In the genomic region with DNA sequence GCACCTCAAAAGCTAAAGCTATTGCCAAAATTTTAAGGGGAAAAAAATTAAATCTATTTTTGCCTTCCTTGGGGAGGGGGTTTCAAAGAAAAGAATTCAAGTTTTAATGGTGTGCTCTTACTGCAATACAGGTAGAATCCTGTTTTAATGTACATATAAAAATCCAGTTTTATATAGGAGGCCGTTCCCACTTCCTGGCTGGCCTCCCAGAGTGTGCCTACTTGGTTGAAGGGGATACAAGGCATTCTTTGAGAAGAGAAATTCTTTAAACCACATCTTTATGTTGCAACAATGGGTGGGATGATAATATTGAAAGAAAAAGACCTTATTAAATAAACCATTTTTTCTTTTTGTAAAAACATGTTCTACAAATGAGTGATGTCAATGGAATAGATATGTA, we compare ENCODE assay signal across 7 mouse cellular contexts. TPM values are rescaled to one million over a fixed set of nuclear protein-coding genes. Genes with fewer than 3 reads are reported as not detected.
DNase-seq lines count a peak whose midpoint lies in the region; ATAC-seq and TF ChIP-seq lines count a peak whose summit lies in the region.

No protein-coding gene starts in this region.

- TF ChIP-seq CTCF in lung, embryonic 14.5 days (IDR thresholded peaks at IDR 0.05; ENCODE audit: low read depth): no peak

- H3K36me3 ChIP-seq in lung, embryonic 14.5 days (ENCODE audit: insufficient read depth): no peaks in the 10 kb centered on the region
- no peaks in the 10 kb centered on the region for H3K36me3 ChIP-seq in forebrain, embryonic 11.5 days (ENCODE audit: control insufficient read depth, insufficient read depth, low read length)
- no peaks in the 10 kb centered on the region for H3K36me3 ChIP-seq in limb, embryonic 12.5 days
- H3K36me3 ChIP-seq in stomach, embryonic 14.5 days (ENCODE audit: control insufficient read depth, insufficient read depth, low read length): no peaks in the 10 kb centered on the region

- no peaks in the 10 kb centered on the region for H3K9me3 ChIP-seq in lung, embryonic 14.5 days (ENCODE audit: low read depth, low read length)
- no peaks in the 10 kb centered on the region for H3K9me3 ChIP-seq in forebrain, embryonic 11.5 days (ENCODE audit: control insufficient read depth, low read length)
- no peaks in the 10 kb centered on the region for H3K9me3 ChIP-seq in limb, embryonic 12.5 days
- H3K9me3 ChIP-seq in stomach, embryonic 14.5 days (ENCODE audit: control insufficient read depth, low read depth, low read length): no peaks in the 10 kb centered on the region

- DNase-seq in lung, embryonic 14.5 days: peak; percentile 50
- DNase-seq in lung, postnatal 14 days: no peak
- DNase-seq in forebrain, embryonic 11.5 days (ENCODE audit: low spot score): no peak

- WGBS in lung, embryonic 14.5 days: 16% methylated on average over 1 of the region's 1 CpGs
- WGBS in forebrain, embryonic 11.5 days: 80% methylated on average over 1 of the region's 1 CpGs
- WGBS in limb, embryonic 12.5 days: 53% methylated on average over 1 of the region's 1 CpGs
- WGBS in stomach, embryonic 14.5 days: 44% methylated on average over 1 of the region's 1 CpGs

- H3K4me1 ChIP-seq in lung, embryonic 14.5 days (ENCODE audit: insufficient read depth): no peaks in the 10 kb centered on the region; the same call in 1 of the 2 replicates
- 0 out of 2 replicates have a peak, but pooled peaks cover 2% of the 10 kb centered on the region for H3K4me1 ChIP-seq in forebrain, embryonic 11.5 days (replicated peaks; ENCODE audit: control insufficient read depth, insufficient read depth, low read length)
- peaks cover 5% of the 10 kb centered on the region; the same call in 1 of the 2 replicates for H3K4me1 ChIP-seq in limb, embryonic 12.5 days (replicated peaks)
- H3K4me1 ChIP-seq in stomach, embryonic 14.5 days (ENCODE audit: control insufficient read depth, insufficient read depth, low read length): no peaks in the 10 kb centered on the region

- H3K27ac ChIP-seq in lung, embryonic 14.5 days (ENCODE audit: low read depth): peak overlapping the region; percentile 90
- no peak overlapping the region for H3K27ac ChIP-seq in forebrain, embryonic 11.5 days (ENCODE audit: low read depth, low read length)
- no peak overlapping the region for H3K27ac ChIP-seq in limb, embryonic 12.5 days
- no peak overlapping the region for H3K27ac ChIP-seq in stomach, embryonic 14.5 days (ENCODE audit: low read length)

- ATAC-seq in lung, embryonic 14.5 days (ENCODE audit: insufficient read depth): no peak
- no peak for ATAC-seq in forebrain, embryonic 11.5 days (replicated peaks; ENCODE audit: low FRiP score)
- no peak for ATAC-seq in limb, embryonic 12.5 days (ENCODE audit: insufficient number of reproducible peaks, insufficient read depth, low FRiP score, low TSS enrichment, low read depth)
- no peak for ATAC-seq in stomach, embryonic 14.5 days (ENCODE audit: insufficient number of reproducible peaks, insufficient read depth, low FRiP score, low read depth)
- no peak for ATAC-seq in CD4-positive, CD25-positive, alpha-beta regulatory T cell, adult 4 months
- no peak for ATAC-seq in frontal cortex, adult (ENCODE audit: low TSS enrichment)

- H3K4me2 ChIP-seq in lung, embryonic 14.5 days: peak overlapping the region; percentile 74
- H3K4me2 ChIP-seq in forebrain, embryonic 11.5 days (ENCODE audit: low read depth, low read length, severe bottlenecking): no peak overlapping the region
- H3K4me2 ChIP-seq in limb, embryonic 12.5 days: peak overlapping the region; percentile 79
- H3K4me2 ChIP-seq in stomach, embryonic 14.5 days (replicated peaks; ENCODE audit: low read depth, low read length): peak overlapping the region; percentile 83; the same call in 1 of the 2 replicates

- H3K4me3 ChIP-seq in lung, embryonic 14.5 days (ENCODE audit: low read depth, low read length): peak overlapping the region; percentile 85; the same call in 1 of the 2 replicates
- peak overlapping the region; percentile 85; the same call in 1 of the 2 replicates for H3K4me3 ChIP-seq in forebrain, embryonic 11.5 days (ENCODE audit: low read depth, low read length)
- peak overlapping the region; percentile 81; the same call in 1 of the 2 replicates for H3K4me3 ChIP-seq in limb, embryonic 12.5 days (replicated peaks)
- H3K4me3 ChIP-seq in stomach, embryonic 14.5 days (ENCODE audit: low read depth, low read length): peak overlapping the region; percentile 73; the same call in 1 of the 2 replicates

- no peak overlapping the region for H3K9ac ChIP-seq in lung, embryonic 14.5 days
- H3K9ac ChIP-seq in forebrain, embryonic 11.5 days (ENCODE audit: low read length): no peak overlapping the region
- H3K9ac ChIP-seq in limb, embryonic 12.5 days (replicated peaks): no peak overlapping the region
- no peak overlapping the region; the same call in 1 of the 2 replicates for H3K9ac ChIP-seq in stomach, embryonic 14.5 days (replicated peaks; ENCODE audit: low read depth, low read length)

- no peaks in the 10 kb centered on the region for H3K27me3 ChIP-seq in lung, embryonic 14.5 days (ENCODE audit: insufficient read depth, low read length)
- H3K27me3 ChIP-seq in forebrain, embryonic 11.5 days (ENCODE audit: control insufficient read depth, insufficient read depth, low read length): 0 out of 2 replicates have a peak, but pooled peaks cover 2% of the 10 kb centered on the region
- no peaks in the 10 kb centered on the region for H3K27me3 ChIP-seq in limb, embryonic 12.5 days
- H3K27me3 ChIP-seq in stomach, embryonic 14.5 days (ENCODE audit: control insufficient read depth, insufficient read depth, low read length): no peaks in the 10 kb centered on the region

RNA-seq across cellular contexts. Expression of a gene that starts 0.6 kb away (rescaled TPM):
- polyA plus RNA-seq in lung, embryonic 14.5 days (2014; fragmentation: Nextera tagmentation; extraction: Ambion mirVana): 24.0 and 25.7 TPM in 2 replicates
- 9.0 and 9.6 TPM in 2 replicates for polyA plus RNA-seq in forebrain, embryonic 11.5 days (2014; fragmentation: Nextera tagmentation; extraction: Ambion mirVana)
- polyA plus RNA-seq in limb, embryonic 12.5 days (2016; fragmentation: Nextera tagmentation; extraction: Ambion mirVana): 9.2 and 9.4 TPM in 2 replicates
- polyA plus RNA-seq in stomach, embryonic 14.5 days (2014; fragmentation: Nextera tagmentation; extraction: Ambion mirVana): 16.0 and 16.2 TPM in 2 replicates
- polyA plus RNA-seq in CD4-positive, CD25-positive, alpha-beta regulatory T cell, adult 4 months (2017; shearing (Covaris generic)): 10 to 100 TPM; 16.0 to 21.9 TPM
